Mouse (Mus musculus) spleen, postnatal 4 days (tissue): ENCODE measurements around the gene Sod2.
A peak's percentile ranks its signal among the peaks of the same experiment; 100 is the strongest.
"Not testable (repeated sequence)": the region's sequence is repeated elsewhere in the genome, so short reads cannot be mapped to it uniquely, and the experiment has no call there.

Experiments used
- DNase-seq, 2 experiments: peaks; one replicate each; pipeline ENCODE4 v3.0.0; 2022; ENCODE audit warnings: low spot score in 2 of 2

The Sod2 gene

GRCm38 (mm10) chr17:13006546-13006945 lies at the start of gene Sod2:
Gene Sod2 (plus strand): TSS chr17:13006846.
- DNase-seq: not testable (repeated sequence)

GRCm38 (mm10) chr17:12959377-12959776 lies 47.3 kb upstream of the Sod2 start:
- DNase-seq: peak in 1 of 2 experiments; percentile 51

- peak; percentile 95 to 96 for DNase-seq
Observed at GRCm38 (mm10) chr17:12960331-12960873, 46.2 kb upstream of the Sod2 start, which contains the start of gene Acat2. Gene Acat2 (minus strand): TSS chr17:12960747.

- DNase-seq: no peak
Observed at GRCm38 (mm10) chr17:12963476-12963875, 43.2 kb upstream of the Sod2 start.

- no peak for DNase-seq
Observed at GRCm38 (mm10) chr17:12967173-12967572, 39.5 kb upstream of the Sod2 start.

- DNase-seq: no peak
Observed at GRCm38 (mm10) chr17:12973851-12974250, 32.8 kb upstream of the Sod2 start.

- DNase-seq: no peak
Observed at GRCm38 (mm10) chr17:12978546-12978945, 28.1 kb upstream of the Sod2 start.

- DNase-seq: no peak
Observed at GRCm38 (mm10) chr17:12983988-12984387, 22.7 kb upstream of the Sod2 start.

GRCm38 (mm10) chr17:12988096-12988495 lies 18.6 kb upstream of the Sod2 start:
- not testable (repeated sequence) for DNase-seq

GRCm38 (mm10) chr17:12990567-12991145 lies 16.0 kb upstream of the Sod2 start:
- no peak for DNase-seq

GRCm38 (mm10) chr17:12991194-12991634 lies 15.4 kb upstream of the Sod2 start:
- peak; percentile 57 to 78 for DNase-seq

GRCm38 (mm10) chr17:12991635-12992358 lies 14.8 kb upstream of the Sod2 start:
- DNase-seq: peak; percentile 90 to 95

GRCm38 (mm10) chr17:12992470-12992991 lies 14.1 kb upstream of the Sod2 start:
- peak; percentile 90 to 94 for DNase-seq

- no peak for DNase-seq
Observed at GRCm38 (mm10) chr17:12994069-12994468, 12.6 kb upstream of the Sod2 start, which contains the start of gene Wtap. Gene Wtap (minus strand): TSS chr17:12994169.

GRCm38 (mm10) chr17:12996345-12996744 lies 10.3 kb upstream of the Sod2 start:
- peak; percentile 32 to 69 for DNase-seq

GRCm38 (mm10) chr17:12997890-12998289 lies 8.8 kb upstream of the Sod2 start:
- DNase-seq: no peak

- DNase-seq: no peak
Observed at GRCm38 (mm10) chr17:12999069-12999468, 7.6 kb upstream of the Sod2 start.

- not testable (repeated sequence) for DNase-seq
Observed at GRCm38 (mm10) chr17:13002243-13002642, 4.4 kb upstream of the Sod2 start.

- not testable (repeated sequence) for DNase-seq
Observed at GRCm38 (mm10) chr17:13004436-13004835, 2.2 kb upstream of the Sod2 start.

- DNase-seq: no peak
Observed at GRCm38 (mm10) chr17:13006984-13007383, 338 bp downstream of the Sod2 start.

- peak; percentile 99 for DNase-seq
Observed at GRCm38 (mm10) chr17:13007730-13008425, 1.2 kb downstream of the Sod2 start.

GRCm38 (mm10) chr17:13008528-13008927 lies 1.9 kb downstream of the Sod2 start:
- peak in 1 of 2 experiments; percentile 20 for DNase-seq
